Mouse (Mus musculus): ENCODE measurements around the gene Hist1h3c. TPM values are rescaled to one million over a fixed set of nuclear protein-coding genes. Genes with fewer than 3 reads are reported as not detected.
A peak's percentile ranks its signal among the peaks of the same experiment; 100 is the strongest.
"Not testable (repeated sequence)": the region's sequence is repeated elsewhere in the genome, so short reads cannot be mapped to it uniquely, and the experiment has no call there.

Gene Hist1h3c
- total RNA-seq, 2 experiments from 2014 or later: 162 to 207 TPM

DNA sequence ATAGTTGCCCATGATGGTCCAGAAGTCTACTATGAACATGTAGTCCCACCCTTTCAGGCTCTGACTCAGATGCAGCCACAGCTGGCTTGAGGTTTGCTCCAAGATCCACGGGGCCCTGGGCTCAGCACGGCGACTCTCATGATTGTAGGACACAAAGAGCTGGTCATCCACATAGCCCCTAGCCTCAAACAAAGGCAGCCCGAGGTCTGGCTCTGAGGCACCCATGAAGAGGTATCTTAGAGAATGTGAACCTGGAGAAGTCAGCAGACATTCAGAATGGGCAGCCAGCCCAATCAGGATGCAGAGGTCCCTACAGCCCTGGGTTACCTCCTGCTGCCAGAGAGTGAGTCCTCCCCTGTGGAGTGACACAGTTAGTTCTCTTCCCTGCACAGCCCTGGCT lies 37.4 kb downstream of the Hist1h3c start:
- DNase-seq (ENCODE audit: low spot score in 2 of 2): no peak

DNA sequence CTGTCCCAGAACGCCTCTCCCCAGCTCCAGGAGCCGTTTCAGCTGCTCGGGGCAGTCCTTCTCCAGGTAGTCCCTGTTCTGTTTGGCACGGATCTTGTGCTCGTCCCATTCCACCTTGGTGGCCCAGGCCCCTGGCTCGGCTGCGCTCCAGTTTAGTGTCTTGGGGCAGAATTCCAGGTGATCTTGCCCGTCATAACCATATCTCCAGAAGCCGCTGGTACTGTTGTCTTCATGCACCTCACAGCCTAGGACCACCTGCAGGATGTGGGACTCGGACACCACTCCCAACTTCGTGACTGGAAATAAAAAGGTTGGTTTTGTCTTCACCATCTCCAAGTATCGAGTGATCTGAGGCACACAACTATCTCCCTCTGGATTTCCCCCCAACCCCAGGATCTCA lies 38.6 kb downstream of the Hist1h3c start:
- no peak for DNase-seq (ENCODE audit: low spot score in 2 of 2)

DNA sequence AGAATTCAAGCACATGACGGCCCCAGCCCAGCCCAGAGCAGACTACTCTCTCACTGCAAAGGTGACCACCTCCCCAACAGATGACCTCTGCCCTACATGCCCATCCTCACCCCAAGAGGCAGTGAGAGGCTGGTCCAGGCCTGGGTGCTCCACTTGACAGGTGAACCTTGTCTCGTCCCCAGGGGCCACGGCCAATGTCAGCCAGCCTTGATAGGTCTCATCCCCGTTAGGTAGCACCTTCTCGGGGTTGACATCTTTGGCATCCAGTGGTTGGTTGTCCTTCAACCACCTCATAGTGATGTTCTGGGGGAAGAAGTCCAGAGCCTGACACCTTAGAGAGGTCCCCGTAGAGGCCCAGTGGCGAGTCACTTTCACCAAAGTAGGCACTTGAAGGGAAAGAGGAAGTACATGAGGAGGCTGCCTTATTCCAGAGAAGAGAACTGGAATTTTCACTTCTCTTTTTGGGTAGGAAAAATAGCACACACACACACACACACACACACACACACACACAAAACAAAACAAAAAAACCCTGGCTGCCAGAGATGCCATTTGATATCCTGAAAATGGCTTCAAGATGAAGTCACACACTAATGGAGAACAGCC lies 39.5 kb downstream of the Hist1h3c start:
- no peak for DNase-seq (ENCODE audit: low spot score in 2 of 2)

DNA sequence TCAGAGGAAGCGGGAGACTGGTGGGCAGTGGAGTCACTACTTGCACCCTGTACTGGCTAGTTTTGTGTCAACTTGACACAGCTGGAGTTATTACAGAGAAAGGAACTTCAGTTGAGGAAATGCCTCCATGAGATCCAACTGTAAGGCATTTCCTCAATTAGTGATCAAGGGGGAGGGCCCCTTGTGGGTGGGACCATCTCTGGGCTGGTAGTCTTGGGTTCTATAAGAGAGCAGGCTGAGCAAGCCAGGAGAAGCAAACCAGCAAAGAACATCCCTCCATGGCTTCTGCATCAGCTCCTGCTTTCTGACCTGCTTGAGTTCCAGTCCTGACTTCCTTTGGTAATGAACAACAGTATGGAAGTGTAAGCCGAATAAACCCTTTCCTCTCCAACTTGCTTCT lies 42.6 kb downstream of the Hist1h3c start:
- not testable (repeated sequence) for DNase-seq (ENCODE audit: low spot score in 2 of 2)

DNA sequence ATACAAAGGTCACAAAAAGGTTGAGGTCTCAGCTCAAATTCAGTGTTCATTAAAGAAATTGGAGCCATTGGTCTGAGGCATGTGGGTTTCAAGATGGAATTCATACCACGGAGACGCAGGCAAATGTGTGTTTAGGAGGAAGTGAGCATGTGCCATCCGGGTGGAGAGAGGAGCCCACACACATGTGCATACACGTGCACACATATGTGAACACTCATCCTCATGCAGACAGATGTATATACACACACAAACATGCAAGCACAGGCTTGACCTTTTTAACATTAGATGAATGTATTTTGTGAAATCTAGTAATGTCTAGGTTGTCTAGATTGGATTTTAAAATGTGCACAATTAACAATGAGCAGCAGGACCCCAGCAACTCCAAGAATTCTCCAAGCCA lies 43.2 kb downstream of the Hist1h3c start:
- DNase-seq (ENCODE audit: low spot score in 2 of 2): no peak

DNA sequence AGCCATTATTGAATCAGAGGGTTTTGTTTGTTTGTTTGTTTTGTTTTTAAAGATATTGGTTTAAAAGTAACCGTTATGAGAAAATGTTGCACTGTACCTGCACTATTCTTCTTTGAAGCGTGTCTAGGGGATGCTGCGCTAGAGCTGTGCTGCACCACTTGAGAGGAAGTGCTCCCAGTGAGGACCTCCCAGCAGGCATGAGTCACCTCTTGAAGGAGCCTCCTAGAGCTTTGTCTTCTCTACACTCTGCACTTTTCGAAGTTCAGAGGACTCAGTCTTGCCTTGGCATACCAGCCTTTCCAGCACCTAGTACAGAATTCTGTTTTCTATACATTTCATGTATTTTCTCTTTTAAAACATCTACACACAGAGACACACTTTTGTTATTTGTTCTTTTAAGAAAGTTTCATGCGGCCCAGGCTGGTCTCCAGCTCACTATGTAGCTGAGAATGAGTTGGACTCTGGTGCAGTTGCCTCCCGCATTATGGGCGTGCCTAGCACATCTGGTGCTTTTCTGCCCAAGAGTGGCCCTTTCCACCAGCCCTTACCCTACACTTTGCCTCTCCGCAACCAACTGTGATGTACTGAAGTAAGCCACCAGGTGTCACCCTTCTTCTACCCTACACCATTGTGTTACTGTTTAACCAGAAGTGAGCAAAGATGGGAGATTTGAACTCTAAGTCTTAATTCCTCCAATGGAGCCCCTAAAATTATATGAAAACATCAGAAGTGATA lies 44.4 kb downstream of the Hist1h3c start:
- DNase-seq (ENCODE audit: low spot score in 2 of 2): peak in 1 of 2 experiments; percentile 63

DNA sequence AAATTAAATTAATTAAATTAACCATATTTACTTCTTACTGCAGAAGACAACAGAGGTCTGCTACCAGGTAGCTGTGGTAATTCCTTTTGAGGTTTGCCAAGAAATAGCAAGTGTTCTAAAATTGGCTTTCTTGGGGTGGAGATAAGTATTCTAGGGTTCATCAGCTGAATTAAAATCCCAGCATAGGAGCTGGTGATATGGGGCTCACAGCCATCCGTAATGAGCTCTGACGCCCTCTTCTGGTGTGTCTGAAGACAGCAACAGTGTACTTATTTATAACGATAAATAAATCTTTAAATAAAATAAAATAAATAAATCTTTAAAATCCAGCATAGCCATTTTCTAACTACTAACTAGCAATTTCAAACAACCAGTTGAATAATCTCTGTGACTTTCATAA lies 45.6 kb downstream of the Hist1h3c start:
- DNase-seq (ENCODE audit: low spot score in 2 of 2): no peak

DNA sequence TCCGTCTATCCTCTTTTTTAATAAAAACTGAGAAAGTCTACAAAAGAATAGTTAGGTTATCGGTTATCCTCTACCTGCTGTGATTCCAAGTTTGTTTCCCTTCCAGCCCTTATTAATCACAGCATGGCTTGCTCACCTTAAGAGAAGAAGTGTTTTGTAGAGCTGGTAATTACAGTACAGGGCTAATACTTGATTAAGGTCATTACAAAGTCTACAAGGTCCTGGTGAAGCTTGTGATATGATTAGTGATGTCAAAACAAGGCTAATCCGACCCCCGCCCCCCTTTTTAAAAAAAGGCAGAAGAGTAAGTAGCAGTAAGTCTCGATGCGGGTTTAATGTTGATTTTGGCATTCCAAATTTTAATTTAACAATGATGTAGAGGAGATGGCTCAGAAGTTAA lies 46.4 kb downstream of the Hist1h3c start:
- peak in 1 of 2 experiments; percentile 4 for DNase-seq (ENCODE audit: low spot score in 2 of 2)

DNA sequence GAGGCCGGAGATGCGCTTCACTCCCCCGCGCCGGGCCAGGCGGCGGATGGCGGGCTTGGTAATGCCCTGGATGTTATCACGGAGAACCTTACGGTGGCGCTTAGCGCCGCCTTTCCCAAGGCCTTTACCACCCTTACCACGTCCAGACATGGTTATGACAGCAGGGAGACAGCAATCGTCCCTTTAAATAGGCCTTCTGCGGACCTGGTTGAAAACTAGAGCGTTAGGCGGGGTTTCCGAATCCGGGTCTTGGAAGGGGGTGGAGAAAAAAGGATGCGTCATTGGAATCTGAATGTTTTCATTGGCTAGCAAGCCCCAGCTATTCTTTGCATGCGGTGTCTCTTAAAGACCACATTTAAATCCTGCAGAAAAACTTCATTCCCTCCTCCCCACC lies 47.1 kb downstream of the Hist1h3c start, which contains the start of gene Hist1h4c:
Gene Hist1h4c, minus strand, starts transcription at position 155 of the 394 bp plus-strand sequence.
- DNase-seq (ENCODE audit: low spot score in 2 of 2): peak; percentile 93 to 95

DNA sequence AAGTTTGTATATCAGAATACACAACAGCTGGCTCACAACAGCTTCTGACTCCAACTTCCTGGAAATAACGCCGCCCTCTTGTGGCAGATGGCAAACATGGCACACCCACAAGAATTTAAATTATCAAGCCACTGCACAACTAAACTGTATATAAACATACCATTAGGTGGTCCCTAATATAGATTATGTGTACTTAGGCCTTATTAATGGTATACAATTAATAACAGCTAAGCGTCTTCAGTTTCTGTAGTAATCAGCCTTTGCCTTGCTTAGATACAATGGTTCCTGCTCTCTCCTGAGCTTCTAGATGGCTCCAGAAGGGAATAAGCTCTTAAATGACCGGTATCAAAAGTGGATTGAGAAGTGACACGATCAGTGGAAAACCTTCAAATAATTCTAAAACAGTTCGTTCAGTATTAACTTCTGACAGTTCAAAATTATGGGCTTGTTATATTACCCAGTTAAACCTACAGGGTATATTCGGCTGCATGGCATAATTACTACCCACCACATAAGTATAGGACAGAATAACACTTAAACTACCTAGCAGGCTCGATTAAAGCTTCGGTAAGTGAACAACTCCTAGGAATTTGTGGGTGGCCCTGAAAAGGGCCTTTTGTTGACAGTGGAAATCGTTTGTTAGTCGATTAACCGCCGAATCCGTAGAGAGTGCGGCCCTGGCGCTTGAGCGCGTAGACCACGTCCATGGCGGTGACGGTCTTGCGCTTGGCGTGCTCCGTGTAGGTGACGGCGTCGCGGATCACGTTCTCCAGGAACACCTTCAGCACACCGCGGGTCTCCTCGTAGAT lies 47.7 kb downstream of the Hist1h3c start:
- DNase-seq (ENCODE audit: low spot score in 2 of 2): peak in 1 of 2 experiments; percentile 40

DNA sequence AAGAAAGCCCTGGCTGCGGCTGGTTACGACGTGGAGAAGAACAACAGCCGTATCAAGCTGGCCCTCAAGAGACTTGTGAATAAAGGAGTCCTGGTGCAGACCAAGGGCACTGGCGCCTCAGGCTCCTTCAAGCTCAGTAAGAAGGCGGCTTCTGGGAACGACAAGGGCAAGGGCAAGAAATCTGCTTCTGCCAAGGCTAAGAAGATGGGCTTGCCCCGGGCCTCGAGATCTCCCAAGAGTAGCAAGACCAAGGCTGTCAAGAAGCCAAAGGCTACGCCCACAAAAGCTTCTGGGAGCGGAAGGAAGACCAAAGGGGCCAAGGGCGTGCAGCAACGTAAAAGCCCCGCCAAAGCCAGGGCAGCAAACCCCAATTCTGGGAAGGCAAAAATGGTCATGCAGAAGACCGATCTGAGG lies 49.3 kb downstream of the Hist1h3c start:
- DNase-seq (ENCODE audit: low spot score in 2 of 2): no peak

DNA sequence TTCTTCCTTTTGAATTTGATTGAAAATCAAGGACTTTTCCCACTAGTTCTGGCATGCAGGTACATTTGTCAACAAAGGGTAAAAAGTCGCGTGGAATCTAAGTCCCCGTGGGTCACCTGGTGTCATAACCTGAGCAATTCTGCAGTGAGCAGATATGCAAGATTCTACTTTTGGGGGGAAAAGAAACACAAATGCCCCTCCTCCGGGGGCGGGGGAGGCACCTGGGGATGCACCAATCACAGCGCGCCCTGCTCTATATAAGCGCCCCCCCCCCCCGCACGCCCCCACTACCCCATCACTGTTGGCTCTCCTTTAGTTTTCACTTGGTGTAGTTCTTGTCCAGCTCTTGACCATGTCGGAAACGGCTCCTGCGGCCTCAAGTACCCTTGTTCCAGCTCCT lies 49.9 kb downstream of the Hist1h3c start, which contains the start of gene Hist1h1t:
Gene Hist1h1t, plus strand, starts transcription at position 301 of the 400 bp plus-strand sequence.
- DNase-seq (ENCODE audit: low spot score in 2 of 2): no peak

Small RNA genes lying within 50 kb of the gene (microRNA-seq; reads per million reads assigned to microRNA genes)
- gene Gm44314 (not detected), gene Gm44484 (not detected)

Other genes with a start within 250 kb of the Hist1h3c start
- gene Hist1h4h, start 214.6 kb downstream of the Hist1h3c start, total RNA-seq (2021): 100 to 1,000 TPM; 761 to 939 TPM
- 100 to 1,000 TPM; 329 to 395 TPM for gene Hist1h2af, start 211.7 kb downstream of the Hist1h3c start, total RNA-seq (2021)
- gene Hist1h3g, start 210.2 kb downstream of the Hist1h3c start, total RNA-seq (2021): 100 to 1,000 TPM; 100 to 143 TPM
- gene Hist1h2bh, start 202.2 kb downstream of the Hist1h3c start, total RNA-seq (2021): 10 to 100 TPM; 18.5 to 24.9 TPM
- 100 to 1,000 TPM in 1 of 2 experiments, 10 to 100 TPM in 1; 92.1 to 134 TPM for gene Hist1h3f, start 201.6 kb downstream of the Hist1h3c start, total RNA-seq (2021)
- gene Hist1h4f, start 194.0 kb downstream of the Hist1h3c start, total RNA-seq (2021): 100 to 1,000 TPM; 613 to 773 TPM
- 10 to 100 TPM; 34.6 to 45.9 TPM for gene Hist1h1d, start 192.3 kb downstream of the Hist1h3c start, total RNA-seq (2021)
- 100 to 1,000 TPM; 232 to 273 TPM for gene Hist1h3e, start 183.2 kb downstream of the Hist1h3c start, total RNA-seq (2021)
- 10 to 100 TPM; 63.6 to 92.7 TPM for gene Hist1h2ae, start 174.4 kb downstream of the Hist1h3c start, total RNA-seq (2021)
- 100 to 1,000 TPM; 491 to 581 TPM for gene Hist1h2bg, start 174.2 kb downstream of the Hist1h3c start, total RNA-seq (2021)
- 100 to 1,000 TPM; 240 to 292 TPM for gene Hist1h2bf, start 171.4 kb downstream of the Hist1h3c start, total RNA-seq (2021)
- 10 to 100 TPM; 51.6 to 79.2 TPM for gene Hist1h2ad, start 171.2 kb downstream of the Hist1h3c start, total RNA-seq (2021)
- 10 to 100 TPM; 55.2 to 69.3 TPM for gene Hist1h3d, start 169.8 kb downstream of the Hist1h3c start, total RNA-seq (2021)
- 100 to 1,000 TPM; 302 to 338 TPM for gene Hist1h4d, start 164.0 kb downstream of the Hist1h3c start, total RNA-seq (2021)
- 10 to 100 TPM; 40.8 to 47.6 TPM for gene Hist1h2be, start 124.5 kb downstream of the Hist1h3c start, total RNA-seq (2021)
- gene Hist1h1e, start 123.0 kb downstream of the Hist1h3c start, total RNA-seq (2021): 100 to 1,000 TPM; 307 to 345 TPM
- gene Hist1h2ac, start 61.7 kb downstream of the Hist1h3c start, total RNA-seq (2021): 10 to 100 TPM; 12.7 to 14.2 TPM
- gene Hist1h2bc, start 61.4 kb downstream of the Hist1h3c start, total RNA-seq (2021): 10 to 100 TPM; 71.7 to 84.0 TPM
- gene Hist1h1t, start 49.8 kb downstream of the Hist1h3c start, total RNA-seq (2021): 1 to 10 TPM; 1.3 to 1.6 TPM
- gene Hist1h4c, start 47.1 kb downstream of the Hist1h3c start, total RNA-seq (2021): 100 to 1,000 TPM; 206 to 241 TPM
- gene Hfe, start 34.7 kb downstream of the Hist1h3c start, total RNA-seq (2021): 1 to 10 TPM; 5.9 to 6.6 TPM
- gene Hist1h1c, start 6.8 kb downstream of the Hist1h3c start, total RNA-seq (2021): 100 to 1,000 TPM; 462 to 585 TPM
- gene Hist1h2bb, start 1.1 kb upstream of the Hist1h3c start, total RNA-seq (2021): 100 to 1,000 TPM; 215 to 270 TPM
- 100 to 1,000 TPM; 390 to 456 TPM for gene Hist1h2ab, start 5.5 kb upstream of the Hist1h3c start, total RNA-seq (2021)
- gene Hist1h3b, start 6.7 kb upstream of the Hist1h3c start, total RNA-seq (2021): 100 to 1,000 TPM; 433 to 519 TPM
- 100 to 1,000 TPM; 298 to 366 TPM for gene Hist1h4b, start 11.4 kb upstream of the Hist1h3c start, total RNA-seq (2021)
- 100 to 1,000 TPM; 369 to 391 TPM for gene Hist1h4a, start 15.6 kb upstream of the Hist1h3c start, total RNA-seq (2021)
- gene Hist1h3a, start 16.8 kb upstream of the Hist1h3c start, total RNA-seq (2021): 100 to 1,000 TPM; 353 to 457 TPM
- gene Hist1h1a, start 18.1 kb upstream of the Hist1h3c start, total RNA-seq (2021): 100 to 1,000 TPM; 271 to 321 TPM
- not detected for gene Trim38, start 24.3 kb upstream of the Hist1h3c start, total RNA-seq (2021)
- under 1 TPM in 1 of 2 experiments, not detected in 1; 0.31 TPM for gene Slc17a2, start 61.4 kb upstream of the Hist1h3c start, total RNA-seq (2021)
- under 1 TPM; 0.17 to 0.18 TPM for gene Slc17a3, start 93.8 kb upstream of the Hist1h3c start, total RNA-seq (2021)
- gene Slc17a1, start 122.1 kb upstream of the Hist1h3c start, total RNA-seq (2021): not detected
- not detected for gene Slc17a4, start 169.4 kb upstream of the Hist1h3c start, total RNA-seq (2021)
- gene Hist1h2ba, start 188.6 kb upstream of the Hist1h3c start, total RNA-seq (2021): not detected
- gene Hist1h2aa, start 188.9 kb upstream of the Hist1h3c start, total RNA-seq (2021): not detected
- not detected for gene Scgn, start 245.6 kb upstream of the Hist1h3c start, total RNA-seq (2021)